In the genomic region with DNA sequence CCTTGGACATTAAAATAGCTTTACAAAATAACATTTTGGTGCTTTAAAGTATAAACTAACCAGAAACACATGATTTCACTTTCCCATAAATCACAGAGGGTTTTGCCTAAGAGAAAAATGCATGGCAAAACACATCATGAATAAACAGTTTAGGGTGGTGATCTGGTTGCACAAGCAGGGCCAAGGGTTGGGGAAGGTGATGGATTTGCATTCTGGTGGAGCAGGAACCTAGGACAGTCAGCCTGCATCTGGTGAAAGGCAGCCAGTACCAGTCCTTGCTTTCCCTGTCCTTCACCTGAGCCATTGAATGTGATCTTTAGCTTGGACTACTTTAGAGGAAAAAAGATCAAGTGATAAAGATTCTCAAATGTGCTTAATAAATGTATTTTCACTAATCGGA, we compare ENCODE assay signal across 16 mouse cellular contexts.
"Had no signal": no experiment of that assay in that cellular context is flagged by ENCODE, and none has a peak within 500 bp of the region (broad histone marks: within the 10 kb centered on the region; RNA-seq: fewer than 3 reads in every experiment).

No protein-coding gene starts in this region.

- H3K4me3 ChIP-seq: liver, embryonic 13.5 days; midbrain, embryonic 12.5 days; midbrain, embryonic 15.5 days; neural tube, embryonic 12.5 days; neural tube, embryonic 15.5 days; stomach, embryonic 15.5 days had no signal

- ATAC-seq: hindbrain, postnatal 0 days; inflammation-experienced regulatory T-cells, adult 6 months; intestine, embryonic 16.5 days; midbrain, embryonic 15.5 days had no signal

- H3K4me1 ChIP-seq: liver, embryonic 13.5 days; midbrain, embryonic 15.5 days; neural tube, embryonic 12.5 days; neural tube, embryonic 15.5 days; stomach, embryonic 15.5 days had no signal

- DNase-seq: liver, embryonic 13.5 days; lung, adult 2 months; lung, postnatal 14 days; lung, postnatal 4 days; right cerebral cortex, adult 18-20 months; right cerebral cortex, postnatal 25 days; spleen, adult 18-20 months; thymus, postnatal 25 days had no signal

- H3K9ac ChIP-seq: liver, embryonic 13.5 days; midbrain, embryonic 12.5 days; midbrain, embryonic 15.5 days; neural tube, embryonic 12.5 days; neural tube, embryonic 15.5 days; stomach, embryonic 15.5 days had no signal

- H3K27me3 ChIP-seq: liver, embryonic 13.5 days; neural tube, embryonic 15.5 days; stomach, embryonic 15.5 days had no signal

- H3K4me2 ChIP-seq: liver, embryonic 13.5 days; midbrain, embryonic 12.5 days; midbrain, embryonic 15.5 days; neural tube, embryonic 12.5 days; neural tube, embryonic 15.5 days; stomach, embryonic 15.5 days had no signal

- H3K27ac ChIP-seq: hindbrain, postnatal 0 days; liver, embryonic 13.5 days; midbrain, embryonic 12.5 days; midbrain, embryonic 15.5 days; neural tube, embryonic 12.5 days; neural tube, embryonic 15.5 days; stomach, embryonic 15.5 days had no signal

- H3K36me3 ChIP-seq: liver, embryonic 13.5 days; midbrain, embryonic 12.5 days; midbrain, embryonic 15.5 days; neural tube, embryonic 12.5 days; neural tube, embryonic 15.5 days; stomach, embryonic 15.5 days had no signal

- H3K9me3 ChIP-seq: liver, embryonic 13.5 days; midbrain, embryonic 12.5 days; midbrain, embryonic 15.5 days; neural tube, embryonic 12.5 days; neural tube, embryonic 15.5 days; stomach, embryonic 15.5 days had no signal
